Mouse (Mus musculus) adrenal gland, adult 8-10 months (tissue): Measurements from ENCODE around the gene Clvs2. TPM values are rescaled to one million over a fixed set of nuclear protein-coding genes. Genes with fewer than 3 reads are reported as not detected.

ENCODE experiments used
- DNase-seq: peaks from one replicate; pipeline ENCODE4 v3.0.0; 2022
- total RNA-seq, 4 experiments: library from RNA; stranded (reverse); gene quantifications; 2 replicates each; pipeline ENCODE4 v1.2.4; 2022

The Clvs2 gene
- total RNA-seq = under 1 TPM; 0.25 to 0.40 (median 0.33) TPM

- DNase-seq = no peak
These were observed at the start of gene Clvs2 for GRCm38 (mm10) chr10:33624131-33624879. Clvs2 (minus strand) TSS chr10:33624769.

GRCm38 (mm10) chr10:33653142-33653541 is 28.6 kb upstream of the Clvs2 start:
- peak; percentile 34 for DNase-seq

- DNase-seq = no peak
These were observed 985 bp downstream of the Clvs2 start for GRCm38 (mm10) chr10:33623577-33623991.

- DNase-seq = no peak
These were observed 1.9 kb downstream of the Clvs2 start for GRCm38 (mm10) chr10:33622700-33623099.

- no peak for DNase-seq
These were observed 8.4 kb downstream of the Clvs2 start for GRCm38 (mm10) chr10:33616207-33616606.

GRCm38 (mm10) chr10:33613197-33613596 is 11.4 kb downstream of the Clvs2 start:
- DNase-seq = no peak

- DNase-seq = no peak
These were observed 31.8 kb downstream of the Clvs2 start for GRCm38 (mm10) chr10:33592732-33593131.

GRCm38 (mm10) chr10:33588800-33589199 is 35.8 kb downstream of the Clvs2 start:
- no peak for DNase-seq

- DNase-seq = no peak
These were observed 37.5 kb downstream of the Clvs2 start for GRCm38 (mm10) chr10:33587118-33587517.

- DNase-seq = peak; percentile 50
These were observed 66.5 kb downstream of the Clvs2 start for GRCm38 (mm10) chr10:33558081-33558480.

- DNase-seq = no peak
These were observed 84.2 kb downstream of the Clvs2 start for GRCm38 (mm10) chr10:33540331-33540730.

Other genes with a start within 250 kb of the Clvs2 start
- gene Sult3a2, start 161.9 kb upstream of the Clvs2 start, total RNA-seq = not detected
- under 1 TPM in 1 of 4 experiments, not detected in 3; 0.20 TPM for gene Sult3a1, start 233.0 kb upstream of the Clvs2 start, total RNA-seq